Mouse (Mus musculus) small intestine, adult 2 months (tissue): ENCODE results near the gene Uhmk1.

ENCODE experiments used
- CTCF ChIP-seq: fragments of 200-500 bp; IDR thresholded peaks from 2 replicates; pipeline ENCODE4 v1.5.1; 2012; ENCODE audit warnings: low read depth, mild to moderate bottlenecking, control low read depth, inconsistent platforms, low read length, moderate library complexity, mixed read lengths; ENCODE audit not compliant: insufficient replicate concordance, insufficient read length; ENCODE audit errors: extremely low read depth
- POLR2A ChIP-seq: fragments of 200-500 bp; IDR thresholded peaks from 2 replicates; pipeline ENCODE4 v1.6.1; 2012; ENCODE audit warnings: low read depth, mild to moderate bottlenecking, control low read depth, inconsistent platforms, low read length, moderate library complexity

DNA sequence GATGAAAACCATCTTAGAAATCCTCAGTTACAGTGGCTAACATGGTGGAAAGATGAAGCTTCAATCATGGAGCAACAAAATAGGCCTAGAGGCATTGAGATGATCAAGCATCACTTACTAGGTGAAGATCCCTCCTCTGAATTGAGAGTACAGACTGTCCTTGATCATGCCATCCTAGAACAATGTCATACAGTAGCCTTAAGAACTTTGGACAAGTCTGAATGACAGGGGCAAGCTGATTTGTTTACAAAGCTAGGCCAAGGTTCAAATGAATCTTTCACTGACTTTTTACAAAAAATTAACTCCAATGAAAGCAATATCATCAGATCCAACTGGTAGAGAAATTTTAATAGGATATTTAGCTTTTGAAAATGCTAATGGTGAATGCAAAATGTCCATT is 5.2 kb upstream of the Uhmk1 start:
- TF ChIP-seq CTCF (no peak), POLR2A (no peak)
